Mouse (Mus musculus) bone marrow macrophage, adult 2 months (primary cell): ENCODE measurements at regions not wholly inside any gene's neighbourhood (a gene's known extent, or its start where the extent isn't known, plus 50 kb on each side); places are given as distances from the start of the nearest gene placed in this dataset.

ENCODE experiments used
- H3K27ac ChIP-seq: 2 replicates; pipeline ENCODE4 v1.5.1; 2012; ENCODE audit warnings: low read depth, low read length; ENCODE audit not compliant: insufficient read depth
- H3K4me1 ChIP-seq: 2 replicates; pipeline ENCODE4 v1.6.1; 2012; ENCODE audit warnings: low read length; ENCODE audit not compliant: control insufficient read depth, insufficient read depth
- H3K4me3 ChIP-seq: 2 replicates; pipeline ENCODE4 v1.5.1; 2012; ENCODE audit warnings: mild to moderate bottlenecking, low read length, moderate library complexity; ENCODE audit not compliant: insufficient read depth
- CTCF ChIP-seq: IDR thresholded peaks from 2 replicates; pipeline ENCODE4 v1.5.1; 2012; ENCODE audit warnings: low read depth, mild to moderate bottlenecking, low read length, moderate library complexity
- POLR2A ChIP-seq: IDR thresholded peaks from 2 replicates; pipeline ENCODE4 v1.6.1; 2012; ENCODE audit warnings: mild to moderate bottlenecking, low read depth, low read length, borderline replicate concordance

DNA sequence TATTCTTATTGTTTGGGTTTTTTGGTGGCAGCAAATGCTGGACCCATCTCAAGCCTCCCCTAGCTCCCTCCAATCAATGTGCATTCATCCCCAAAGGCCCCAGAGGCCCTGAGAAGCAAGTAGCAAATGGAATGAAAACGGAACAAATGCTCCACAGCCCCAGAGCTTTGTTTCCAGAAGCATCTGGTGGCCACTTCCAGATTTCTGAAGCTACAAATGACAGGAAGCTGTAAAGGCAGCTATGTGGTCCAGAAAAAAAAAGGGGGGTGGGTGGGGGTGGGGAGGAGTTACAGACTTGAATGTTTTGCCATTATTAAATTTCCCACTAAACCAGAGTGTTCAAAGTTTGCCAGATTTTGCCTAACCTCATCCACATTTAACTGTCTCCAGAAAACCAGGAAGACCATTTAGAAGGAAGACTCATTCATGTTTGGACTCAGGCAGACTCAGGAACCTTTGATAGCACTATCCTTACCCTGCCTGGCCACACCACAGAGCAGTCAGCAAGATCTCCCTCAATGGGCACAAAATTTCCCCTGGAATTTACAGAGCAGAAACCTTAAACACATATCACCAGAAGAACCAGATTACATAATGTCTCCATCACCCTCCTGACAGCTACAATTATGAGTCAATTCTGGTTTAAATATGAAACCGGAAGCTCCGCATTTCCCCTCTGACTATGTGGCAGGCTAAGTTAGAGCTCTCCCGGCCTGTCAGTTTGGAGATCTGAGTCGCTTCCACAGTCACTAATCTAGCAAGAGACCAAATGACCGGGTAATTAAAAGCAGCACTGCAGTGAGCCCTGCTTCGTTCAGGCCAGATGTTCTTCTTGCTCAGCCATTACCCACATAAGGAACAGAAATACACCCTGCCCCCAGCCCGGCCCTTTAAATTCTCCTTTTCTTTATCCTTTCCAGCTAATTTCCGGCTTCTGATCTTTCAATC is 93.4 kb downstream of the Tmco5 start:
- Histone ChIP-seq H3K4me3 (peak overlapping the region; percentile 40), H3K4me1 (peaks cover 42% of the 10 kb centered on the region)
- TF ChIP-seq CTCF, result no peak

DNA sequence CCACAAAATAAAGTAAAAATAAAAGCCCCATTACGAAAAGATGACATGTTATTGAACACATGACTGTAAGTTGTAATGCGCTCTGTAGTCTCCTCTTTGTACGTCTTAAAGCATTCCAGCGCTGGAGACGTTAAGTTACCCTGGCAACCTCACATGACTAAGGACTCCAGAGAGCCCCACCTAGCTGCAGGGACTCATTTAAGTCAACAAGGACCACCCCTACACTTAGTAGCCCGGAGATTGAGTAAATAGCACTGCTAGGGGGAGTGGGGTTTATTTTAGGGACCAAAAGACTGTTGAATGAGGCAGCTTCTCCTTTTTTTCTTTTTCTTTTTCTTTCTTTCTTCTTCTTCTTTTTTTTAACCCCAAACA is 94.1 kb downstream of the Tmco5 start:
- Histone ChIP-seq H3K4me1 (peaks cover 44% of the 10 kb centered on the region), H3K4me3 (peak overlapping the region; percentile 40), H3K27ac (peak overlapping the region; percentile 99)
- no peak for TF ChIP-seq CTCF
- no peak for TF ChIP-seq POLR2A

More for the DNA sequence above, 93.4 kb downstream of the Tmco5 start:
- peak overlapping the region; percentile 99 for H3K27ac ChIP-seq

DNA sequence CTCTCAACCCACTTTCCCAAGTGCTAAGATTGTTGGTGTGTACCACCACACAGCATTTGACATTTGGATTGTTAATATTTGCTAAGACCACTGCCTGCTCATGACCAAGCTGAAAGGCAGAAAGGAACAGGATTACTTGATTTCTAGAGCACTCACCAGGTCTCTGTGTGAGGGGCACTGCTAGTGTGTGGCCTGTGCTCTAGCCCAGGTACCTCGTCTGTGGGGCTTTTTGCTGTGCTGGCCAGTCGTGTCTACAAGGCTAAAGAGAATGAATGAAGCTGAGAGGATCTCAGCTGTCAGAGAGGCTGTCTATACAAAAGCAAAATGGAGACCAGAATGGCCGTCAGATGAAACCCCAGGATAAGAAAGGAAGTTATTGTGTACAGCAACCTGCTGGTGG is 95.0 kb downstream of the Tmco5 start:
- Histone ChIP-seq H3K4me3 (no peak overlapping the region), H3K27ac (peak overlapping the region; percentile 99), H3K4me1 (peaks cover 52% of the 10 kb centered on the region)
- no peak for TF ChIP-seq CTCF
- no peak for TF ChIP-seq POLR2A

DNA sequence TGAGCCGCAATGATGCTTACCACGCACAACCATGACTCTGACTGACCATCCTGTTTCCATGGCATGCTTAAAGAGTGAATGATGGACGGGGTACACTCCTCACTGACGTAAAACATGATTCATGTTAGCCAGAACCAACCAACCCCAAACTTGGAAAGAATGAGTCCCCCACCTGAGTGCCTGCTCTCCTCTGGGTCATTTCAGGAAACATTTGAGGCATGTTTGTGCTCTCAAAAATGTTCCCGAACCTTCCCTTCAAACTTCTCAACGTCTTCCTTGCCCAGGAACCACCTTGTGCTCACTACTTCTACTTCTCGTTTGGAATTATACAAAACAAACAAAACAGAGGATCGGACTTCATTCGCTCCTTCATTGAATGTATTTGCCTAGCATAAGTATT is 95.7 kb downstream of the Tmco5 start:
- no peak for TF ChIP-seq CTCF
- peaks cover 53% of the 10 kb centered on the region for H3K4me1 ChIP-seq
- H3K27ac ChIP-seq, result peak overlapping the region; percentile 99
- H3K4me3 ChIP-seq, result peak overlapping the region; percentile 73; the same call in 1 of the 2 replicates

DNA sequence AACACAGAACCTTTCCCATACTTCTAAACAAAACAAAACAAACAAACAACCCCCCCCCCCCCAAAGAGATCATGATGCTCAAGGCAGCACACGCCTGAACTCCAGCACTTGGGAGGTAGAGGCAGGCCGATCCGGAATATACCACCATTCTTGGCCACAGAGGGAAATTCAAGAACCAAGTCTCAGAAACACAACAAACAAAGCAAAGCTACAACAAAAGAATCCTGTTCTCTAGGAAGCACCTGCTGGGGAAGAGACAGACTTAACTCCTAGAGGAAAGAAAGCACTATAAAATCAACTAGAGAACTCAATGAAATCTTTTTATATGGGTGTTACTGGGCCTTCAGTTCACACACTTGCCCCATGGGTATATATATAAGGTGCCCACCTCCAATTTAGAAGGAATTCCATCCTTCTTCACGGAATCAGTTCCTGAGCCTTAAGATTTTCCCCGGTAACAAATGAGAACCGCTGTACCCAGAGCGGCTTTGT is 96.1 kb downstream of the Tmco5 start:
- TF ChIP-seq CTCF (no peak), POLR2A (no peak)
- peaks cover 58% of the 10 kb centered on the region for H3K4me1 ChIP-seq
- H3K27ac ChIP-seq, result peak overlapping the region; percentile 99
- peak overlapping the region; percentile 73 for H3K4me3 ChIP-seq

DNA sequence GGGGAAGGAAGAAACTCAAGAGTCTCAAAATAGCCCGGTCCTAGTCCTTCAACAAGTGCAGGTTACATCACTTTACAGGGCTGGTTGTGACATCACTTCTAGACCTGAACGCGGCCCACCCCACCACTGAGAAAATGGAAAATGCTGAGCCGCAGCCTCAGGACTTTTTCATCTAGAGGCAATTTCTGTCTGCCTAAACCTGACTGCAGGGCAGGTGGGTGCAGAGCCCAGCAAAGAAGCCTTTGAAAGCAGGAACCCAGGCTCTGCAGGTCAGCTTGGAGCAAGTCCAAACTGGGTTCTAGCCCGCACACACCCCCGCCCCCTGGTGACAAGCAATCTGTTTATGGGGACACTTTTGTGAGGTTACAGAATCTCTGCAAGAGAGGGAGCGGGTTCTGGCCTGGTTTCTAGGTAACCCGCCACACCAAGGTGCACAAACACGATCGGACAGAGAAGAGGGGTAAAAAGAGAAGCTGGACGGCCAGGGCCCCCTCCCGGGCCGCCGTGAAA is 96.7 kb downstream of the Tmco5 start:
- Histone ChIP-seq H3K27ac (peak overlapping the region; percentile 99), H3K4me3 (peak overlapping the region; percentile 73), H3K4me1 (peaks cover 62% of the 10 kb centered on the region)
- TF ChIP-seq POLR2A (no peak), CTCF (no peak)

DNA sequence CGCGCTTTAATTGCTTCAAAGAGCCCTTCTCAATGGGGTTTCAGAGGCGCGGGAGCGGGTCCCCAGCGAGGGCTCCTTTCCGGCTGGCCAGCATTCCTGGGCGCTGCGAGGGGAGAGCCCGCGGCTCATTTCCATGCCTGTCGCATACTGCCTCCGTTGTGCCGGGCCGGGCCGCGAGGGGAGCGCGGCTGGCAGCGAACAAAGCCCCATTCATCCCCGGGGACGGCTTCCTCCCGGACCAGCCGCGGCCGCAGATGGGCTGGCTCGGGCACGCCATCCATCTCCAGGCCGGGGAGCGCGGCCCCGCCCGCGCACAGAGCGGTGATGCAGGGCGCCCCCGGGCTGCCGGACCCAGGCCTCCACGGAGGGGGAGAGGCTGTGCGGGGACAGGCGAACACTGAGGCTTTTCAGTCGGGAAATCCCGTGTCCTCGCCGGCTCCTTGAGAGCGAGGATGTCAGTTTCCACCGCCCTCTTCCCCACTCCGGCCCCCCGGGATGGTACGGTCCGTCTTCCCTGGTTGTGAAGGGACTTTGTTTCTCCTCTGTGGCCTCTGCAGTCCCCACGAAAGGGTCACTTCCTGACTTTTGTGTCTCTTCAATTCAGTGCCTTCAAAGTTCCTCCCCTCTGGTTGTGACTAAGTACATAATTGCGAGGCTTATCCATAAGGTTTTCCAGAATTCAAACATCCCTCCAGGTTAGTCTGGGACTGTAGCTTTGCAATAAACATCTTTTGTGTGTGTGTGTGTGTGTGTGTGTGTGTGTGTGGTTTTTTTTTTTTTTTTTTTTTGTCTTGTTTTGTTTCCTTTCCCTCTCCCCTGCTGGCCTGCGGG is 97.3 kb downstream of the Tmco5 start:
- TF ChIP-seq CTCF (peak; percentile 29; the same call in 1 of the 2 replicates), POLR2A (no peak)
- peak overlapping the region; percentile 73 for H3K4me3 ChIP-seq
- peak overlapping the region; percentile 99 for H3K27ac ChIP-seq
- H3K4me1 ChIP-seq, result peaks cover 65% of the 10 kb centered on the region

DNA sequence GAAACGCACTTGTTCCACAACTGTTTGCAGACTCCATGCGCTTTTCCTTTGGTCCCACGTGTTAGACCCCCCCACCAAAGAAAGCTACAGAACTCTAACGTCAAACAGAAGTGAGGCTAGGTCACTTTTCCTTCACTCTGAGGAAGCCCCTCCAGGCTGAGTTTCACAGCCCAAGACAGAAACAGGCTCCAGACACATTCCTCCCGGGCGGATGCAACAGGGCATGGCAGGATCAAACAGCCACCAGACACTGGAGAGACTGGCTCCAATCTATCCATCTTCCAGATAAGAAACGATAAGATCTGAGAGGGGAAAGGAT is 97.9 kb downstream of the Tmco5 start:
- TF ChIP-seq CTCF (no peak), POLR2A (no peak)
- H3K4me3 ChIP-seq, result peak overlapping the region; percentile 73
- peak overlapping the region; percentile 99 for H3K27ac ChIP-seq
- peaks cover 61% of the 10 kb centered on the region for H3K4me1 ChIP-seq

DNA sequence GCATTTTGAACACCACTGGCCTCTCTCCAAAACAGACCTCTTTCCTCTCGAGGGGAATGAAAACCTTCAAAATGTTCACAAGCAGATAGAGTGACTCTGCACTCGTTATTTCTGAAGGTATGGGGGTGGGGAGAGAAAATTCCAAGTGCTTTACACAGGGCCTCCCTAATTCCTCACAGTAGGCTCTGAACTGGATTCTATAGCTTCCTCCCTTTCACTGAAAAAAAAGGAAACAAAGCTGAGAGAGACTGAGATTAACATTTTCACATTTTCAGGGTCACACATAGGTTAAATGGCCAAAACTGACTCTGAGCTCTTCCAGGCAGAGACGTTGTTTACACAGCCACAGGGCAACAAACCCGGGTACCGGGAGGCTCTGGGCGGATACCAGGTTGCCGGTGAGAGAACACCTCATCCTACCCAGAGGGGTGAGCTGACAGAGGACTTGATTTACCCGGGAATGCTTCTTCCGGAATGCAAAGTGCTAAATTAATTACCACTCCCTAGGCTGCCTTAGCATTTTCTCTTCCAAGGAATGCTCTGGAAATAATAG is 98.5 kb downstream of the Tmco5 start:
- Histone ChIP-seq H3K4me3 (no peak overlapping the region), H3K27ac (peak overlapping the region; percentile 99), H3K4me1 (peaks cover 59% of the 10 kb centered on the region)
- no peak for TF ChIP-seq POLR2A
- no peak for TF ChIP-seq CTCF
